Mouse (Mus musculus) cerebellum, postnatal 36 days (tissue): ENCODE results near the gene Fcgr3.
"Not testable (repeated sequence)": the region's sequence is repeated elsewhere in the genome, so short reads cannot be mapped to it uniquely, and the experiment has no call there.

ENCODE experiments used
- DNase-seq, 2 experiments: peaks; one replicate each; pipeline ENCODE4 v3.0.0; 2021 to 2022; ENCODE audit warnings: mixed read lengths in 2 of 2

Gene Fcgr3

DNA sequence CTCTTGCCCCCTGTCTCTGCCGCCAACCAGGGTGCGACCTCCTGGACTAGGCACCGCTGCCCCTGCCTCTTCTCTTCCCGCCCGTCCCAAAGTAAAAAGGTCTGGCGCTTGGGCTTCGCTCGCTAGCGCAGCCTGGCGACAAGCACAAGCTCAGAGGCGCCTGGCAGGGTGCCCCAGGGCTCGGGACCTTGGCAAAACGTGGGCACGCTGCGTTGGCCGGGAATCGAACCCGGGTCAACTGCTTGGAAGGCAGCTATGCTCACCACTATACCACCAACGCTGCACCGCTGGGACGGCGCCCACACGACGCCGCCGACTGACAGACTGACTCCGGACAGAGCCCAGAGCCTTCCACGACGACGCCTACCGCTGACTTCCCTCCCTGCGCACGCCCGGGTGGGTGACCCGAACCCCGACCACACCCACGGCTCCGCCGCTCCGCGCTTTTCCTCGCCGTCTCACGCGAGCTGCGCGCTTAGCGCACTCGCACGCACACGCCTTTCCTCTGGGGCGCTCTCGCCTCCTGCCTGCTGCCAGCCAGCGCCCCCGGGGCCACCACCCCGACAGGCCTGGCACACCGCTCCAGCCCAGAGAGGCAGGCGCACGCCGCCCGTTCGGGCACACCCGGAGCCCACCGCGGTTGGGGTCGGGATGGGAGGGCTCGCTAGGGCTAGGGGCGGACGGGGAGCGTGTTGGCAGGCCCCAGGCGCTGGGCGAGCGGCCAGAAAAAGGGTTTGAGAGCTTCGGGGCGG, at the start of gene Fcgr3:
Fcgr3 (minus strand) TSS at position 445 of the 752 bp plus-strand sequence.
- peak; percentile 68 to 69 for DNase-seq

GRCm38 (mm10) chr1:171113873-171114299, 49.2 kb upstream of the Fcgr3 start, which contains the start of gene Cfap126:
TSS of gene Cfap126 (plus strand) at chr1:171113918.
- peak; percentile 67 to 75 for DNase-seq

DNA sequence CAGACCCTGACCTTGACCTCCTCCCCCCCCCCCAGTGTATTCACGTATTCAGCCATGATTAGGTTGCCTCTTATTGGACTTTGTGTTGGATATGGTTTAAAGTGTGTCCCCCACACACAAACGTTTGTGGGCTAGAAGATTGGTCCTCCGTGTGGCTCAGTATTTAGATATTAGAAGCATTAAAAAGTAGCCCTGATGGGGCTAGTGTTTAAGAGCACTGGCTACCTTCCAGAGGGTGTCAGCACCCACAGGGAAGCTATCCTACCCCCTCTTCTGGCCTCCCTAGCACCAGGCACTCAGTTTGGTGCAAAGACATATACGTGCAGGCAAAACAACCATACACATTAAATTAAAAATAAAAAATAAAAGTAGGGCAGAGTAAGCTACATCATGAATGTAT, 48.3 kb upstream of the Fcgr3 start:
- no peak for DNase-seq

DNA sequence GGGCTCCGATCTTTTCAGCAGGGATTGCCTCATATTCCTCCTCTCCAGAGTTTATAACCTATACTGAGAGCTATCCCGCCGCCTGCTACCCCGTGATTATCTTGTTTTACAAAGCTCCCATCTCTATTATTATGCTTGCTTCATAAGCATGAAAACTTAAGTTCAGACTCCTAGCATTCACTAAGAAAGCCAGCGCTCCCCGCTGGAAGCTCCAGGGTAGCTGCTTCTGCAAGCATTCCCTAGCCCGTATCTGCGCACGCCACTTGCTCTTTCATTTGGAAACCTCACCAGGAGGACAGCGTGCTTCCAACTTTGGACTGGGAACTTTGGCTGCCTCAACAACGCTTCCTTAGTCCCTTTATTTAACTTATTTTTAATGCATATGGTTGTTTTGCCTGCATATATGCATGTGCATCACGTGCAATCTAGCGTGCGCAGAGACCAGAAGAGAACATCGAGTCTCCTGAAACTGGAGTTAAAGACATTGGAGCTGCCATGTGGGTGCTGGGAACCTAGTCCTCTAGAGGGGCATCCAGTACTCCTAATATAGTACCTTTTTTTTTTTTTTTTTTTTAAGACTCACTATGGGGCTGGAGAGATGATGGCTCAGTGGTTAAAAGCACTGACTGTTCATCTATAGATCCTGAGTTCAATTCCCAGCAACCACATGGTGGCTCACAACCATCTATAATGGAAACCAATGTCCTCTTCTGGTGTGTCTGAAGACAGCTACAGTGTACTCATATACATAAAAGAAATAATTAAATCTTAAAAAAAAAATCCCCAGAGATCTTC, 47.2 kb upstream of the Fcgr3 start:
- peak; percentile 18 to 40 for DNase-seq

DNA sequence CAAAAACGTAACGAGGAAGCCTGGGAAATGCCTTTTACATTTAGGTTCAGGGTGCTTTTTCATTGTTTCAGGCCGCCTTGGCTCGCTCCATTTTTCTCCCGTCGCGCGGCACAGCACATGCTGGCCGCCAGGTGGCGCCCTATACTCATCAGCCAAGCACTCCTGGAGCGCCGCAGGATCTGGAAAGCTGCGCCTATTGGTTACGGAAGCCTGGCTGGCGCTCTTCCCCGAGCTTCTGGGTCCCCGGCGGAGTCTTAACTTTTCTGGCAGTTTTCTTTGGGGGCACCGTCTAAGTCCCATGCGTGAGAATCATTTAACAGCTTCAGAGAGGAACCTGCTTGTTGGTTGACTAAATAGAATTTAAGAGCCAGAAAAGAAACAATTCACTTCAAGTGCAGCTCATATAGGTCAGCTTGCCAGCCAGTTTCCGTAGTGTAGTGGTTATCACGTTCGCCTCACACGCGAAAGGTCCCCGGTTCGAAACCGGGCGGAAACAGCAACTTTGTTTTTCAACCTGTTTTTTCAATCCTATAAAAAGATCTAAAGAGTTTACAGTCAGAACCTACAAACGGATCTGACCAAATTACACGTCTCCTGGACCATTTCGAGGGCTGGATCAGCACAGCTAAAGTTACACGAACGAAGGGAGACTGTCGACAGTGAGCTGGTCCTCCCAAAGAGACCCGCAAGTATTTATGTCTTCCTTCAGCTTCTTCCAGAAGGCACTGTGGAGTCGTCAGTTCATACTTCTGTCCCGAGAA, 46.5 kb upstream of the Fcgr3 start:
- peak; percentile 93 to 98 for DNase-seq

- no peak for DNase-seq
Observed at GRCm38 (mm10) chr1:171110659-171111019, 45.9 kb upstream of the Fcgr3 start.

GRCm38 (mm10) chr1:171109620-171110019, 44.9 kb upstream of the Fcgr3 start:
- no peak for DNase-seq

- DNase-seq = no peak
Observed at GRCm38 (mm10) chr1:171105226-171105625, 40.5 kb upstream of the Fcgr3 start.

GRCm38 (mm10) chr1:171103179-171103840, 38.6 kb upstream of the Fcgr3 start:
- no peak for DNase-seq

DNA sequence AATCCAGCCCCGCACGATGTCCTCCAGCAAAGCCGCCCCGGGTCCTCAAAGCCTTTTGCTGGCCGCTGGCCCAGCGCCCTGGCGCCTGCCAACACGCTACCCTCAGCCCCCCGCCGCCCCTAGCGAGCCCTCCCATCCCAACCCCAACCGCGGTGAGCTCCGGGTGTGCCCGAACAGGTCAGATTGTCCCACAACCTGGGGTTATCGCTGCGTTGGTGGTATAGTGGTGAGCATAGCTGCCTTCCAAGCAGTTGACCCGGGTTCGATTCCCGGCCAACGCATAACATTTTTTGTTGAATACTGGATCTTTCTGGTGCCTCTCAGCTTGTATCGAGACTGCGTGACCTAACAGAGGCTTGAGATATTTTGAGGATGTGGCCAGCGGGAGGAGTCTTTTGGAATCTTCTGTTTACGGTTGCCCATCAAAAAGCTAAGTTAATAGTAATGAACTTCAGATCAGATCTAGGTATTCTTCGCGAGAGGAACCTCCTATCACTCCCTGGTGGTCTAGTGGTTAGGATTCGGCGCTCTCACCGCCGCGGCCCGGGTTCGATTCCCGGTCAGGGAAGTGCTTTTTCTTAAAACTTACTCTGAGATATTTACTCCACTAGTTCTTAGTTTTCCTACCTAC, 37.9 kb upstream of the Fcgr3 start:
- DNase-seq = peak; percentile 80 to 90

DNA sequence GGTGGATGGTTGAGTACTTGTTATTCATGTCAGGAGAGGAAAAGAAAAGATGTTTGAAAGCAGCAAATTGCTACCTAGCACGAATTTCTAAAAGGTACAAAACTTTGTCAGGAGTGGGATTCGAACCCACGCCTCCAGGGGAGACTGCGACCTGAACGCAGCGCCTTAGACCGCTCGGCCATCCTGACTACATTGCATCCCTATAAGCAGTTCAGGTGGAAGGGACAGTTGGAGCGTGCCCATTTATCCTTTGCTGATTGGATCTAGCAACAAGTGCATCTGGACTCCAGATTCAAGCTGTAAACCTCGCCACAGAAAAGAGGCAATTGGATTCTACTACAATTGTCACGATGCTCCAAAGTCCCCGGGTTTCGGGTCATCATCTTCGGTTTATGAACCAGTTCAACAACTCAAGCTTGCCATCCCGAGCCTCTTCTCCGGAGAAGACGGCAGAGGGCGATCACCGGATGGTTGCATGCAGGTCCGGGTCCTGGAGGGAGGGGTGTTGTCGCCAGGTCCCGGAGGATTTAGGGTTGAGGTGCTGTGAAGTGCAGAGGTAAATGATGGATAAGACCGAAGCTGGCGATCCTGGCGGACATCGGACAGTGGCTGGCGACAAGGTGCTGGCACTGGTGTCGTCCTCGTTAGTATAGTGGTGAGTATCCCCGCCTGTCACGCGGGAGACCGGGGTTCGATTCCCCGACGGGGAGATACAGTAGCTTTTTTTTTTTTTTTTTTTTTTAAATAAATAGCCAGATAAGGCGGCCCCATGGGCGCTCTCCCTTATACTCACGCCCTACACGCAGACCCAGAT, 37.2 kb upstream of the Fcgr3 start:
- peak; percentile 86 to 91 for DNase-seq

- DNase-seq = no peak
Observed at GRCm38 (mm10) chr1:171101033-171101432, 36.3 kb upstream of the Fcgr3 start.

DNA sequence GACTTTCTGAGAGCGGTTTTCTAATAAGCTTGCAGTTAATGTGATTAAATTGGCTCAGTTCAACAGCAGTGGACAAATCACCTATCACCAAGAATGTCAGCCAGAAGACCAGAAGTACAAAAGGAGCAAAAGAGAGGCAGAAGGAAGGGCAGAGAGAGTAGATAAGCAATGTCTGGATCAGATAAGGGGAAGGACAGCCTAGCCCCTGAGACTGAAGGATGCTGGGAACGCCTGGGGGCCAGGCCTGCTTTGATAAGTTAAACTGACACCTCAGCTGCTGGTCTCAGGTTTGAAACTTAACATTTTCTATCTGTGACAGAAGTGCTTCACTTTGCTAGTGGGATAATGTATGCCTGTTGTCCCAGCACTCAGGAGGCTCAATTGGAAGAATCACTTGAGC, 32.9 kb upstream of the Fcgr3 start:
- no peak for DNase-seq

GRCm38 (mm10) chr1:171097136-171097535, 32.4 kb upstream of the Fcgr3 start:
- DNase-seq = no peak

DNA sequence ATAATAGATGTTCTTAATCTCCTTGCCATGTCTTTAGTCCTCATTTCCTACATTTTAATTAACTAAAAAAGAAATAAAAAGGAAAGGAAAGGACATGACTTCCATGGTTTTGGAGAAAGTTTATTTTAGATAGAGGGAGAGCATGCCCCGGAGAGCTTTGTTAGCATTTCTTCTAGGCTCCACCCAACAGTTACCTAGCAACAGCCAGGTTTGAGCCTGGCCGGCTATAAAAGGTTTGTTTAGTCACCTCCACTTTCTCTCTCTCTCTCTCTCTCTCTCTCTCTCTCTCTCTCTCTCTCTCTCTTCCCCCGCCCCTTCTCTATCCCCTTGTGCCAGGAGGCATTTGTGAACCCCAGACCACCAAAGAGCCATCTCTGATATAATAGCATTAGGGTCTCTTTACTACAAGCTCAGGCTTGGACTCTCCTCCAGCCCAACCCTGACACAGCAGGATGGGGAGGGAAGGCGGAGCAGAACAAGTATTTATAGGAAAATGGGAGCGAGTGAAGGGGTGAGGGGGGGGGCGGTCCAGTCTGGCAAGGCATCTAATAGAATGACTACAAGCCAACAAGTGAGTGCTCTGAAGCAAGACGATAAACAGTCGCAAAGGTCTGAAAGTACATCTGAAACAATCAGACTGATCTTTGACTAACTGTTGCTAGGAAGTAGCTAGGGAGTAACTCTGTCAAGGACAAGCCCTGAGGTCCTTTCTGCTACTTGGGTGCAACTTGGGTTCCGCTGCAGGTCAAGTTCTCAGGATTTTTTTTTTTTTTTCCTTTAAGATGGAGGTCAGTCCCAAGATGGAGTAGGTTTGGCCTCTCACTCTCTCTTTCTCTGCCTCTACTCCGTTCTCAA, 31.6 kb upstream of the Fcgr3 start:
- no peak for DNase-seq

DNA sequence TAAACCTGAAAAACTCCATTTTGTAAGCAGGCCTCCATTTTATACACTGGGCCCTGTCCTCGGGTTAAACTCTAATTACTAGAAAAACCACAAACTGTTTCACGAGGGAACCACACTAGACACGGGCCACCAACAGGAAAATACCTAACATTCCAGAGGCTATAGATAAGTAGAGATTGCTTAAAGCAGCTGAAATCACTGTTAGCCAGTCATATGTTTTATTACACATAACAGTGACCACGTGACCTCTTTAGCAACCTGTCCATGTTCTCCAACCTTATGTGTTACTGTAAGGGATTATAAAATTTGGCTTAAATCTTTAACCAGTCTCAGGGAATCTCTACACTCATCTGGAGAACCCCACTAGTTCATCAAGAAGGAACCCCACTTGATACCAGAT, 29.7 kb upstream of the Fcgr3 start:
- DNase-seq = no peak

DNA sequence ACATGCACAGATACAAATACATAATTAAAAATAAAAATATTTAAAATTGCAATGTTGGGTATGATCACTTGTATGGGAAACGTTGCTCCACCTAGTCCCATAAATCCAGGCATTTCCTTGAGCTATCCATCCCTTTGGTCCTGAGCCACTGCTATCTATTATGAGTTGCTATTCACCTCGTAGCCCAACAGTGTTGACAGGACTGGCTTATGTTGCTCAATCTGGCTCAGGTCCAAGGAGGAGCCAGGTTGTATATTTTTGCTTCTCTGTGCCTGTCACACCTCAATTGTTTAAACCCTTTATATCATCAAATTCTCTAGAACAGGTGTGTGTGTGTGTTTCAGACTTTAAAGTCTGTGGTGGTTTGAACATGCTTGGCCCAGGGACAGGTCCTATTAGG, 26.0 kb upstream of the Fcgr3 start:
- DNase-seq = no peak

DNA sequence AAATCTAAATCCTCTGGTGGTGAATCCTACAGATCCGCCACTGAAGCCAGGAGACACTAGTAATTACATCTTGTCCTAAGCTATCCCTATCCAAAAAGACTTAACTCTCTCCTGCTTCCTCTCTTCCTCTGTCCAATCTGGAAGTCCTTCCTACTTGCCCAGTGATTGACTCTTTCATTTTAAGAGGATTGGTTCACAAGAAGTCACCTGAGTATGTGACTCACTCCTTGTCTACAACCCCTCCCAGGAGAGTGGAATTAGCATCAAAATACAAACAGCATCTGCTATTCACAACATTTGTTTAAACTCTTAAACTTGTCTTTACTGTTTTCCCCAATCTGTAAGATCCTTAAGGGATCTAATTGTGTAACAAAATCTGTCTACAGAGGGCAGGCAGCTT, 25.2 kb upstream of the Fcgr3 start:
- DNase-seq = no peak

DNA sequence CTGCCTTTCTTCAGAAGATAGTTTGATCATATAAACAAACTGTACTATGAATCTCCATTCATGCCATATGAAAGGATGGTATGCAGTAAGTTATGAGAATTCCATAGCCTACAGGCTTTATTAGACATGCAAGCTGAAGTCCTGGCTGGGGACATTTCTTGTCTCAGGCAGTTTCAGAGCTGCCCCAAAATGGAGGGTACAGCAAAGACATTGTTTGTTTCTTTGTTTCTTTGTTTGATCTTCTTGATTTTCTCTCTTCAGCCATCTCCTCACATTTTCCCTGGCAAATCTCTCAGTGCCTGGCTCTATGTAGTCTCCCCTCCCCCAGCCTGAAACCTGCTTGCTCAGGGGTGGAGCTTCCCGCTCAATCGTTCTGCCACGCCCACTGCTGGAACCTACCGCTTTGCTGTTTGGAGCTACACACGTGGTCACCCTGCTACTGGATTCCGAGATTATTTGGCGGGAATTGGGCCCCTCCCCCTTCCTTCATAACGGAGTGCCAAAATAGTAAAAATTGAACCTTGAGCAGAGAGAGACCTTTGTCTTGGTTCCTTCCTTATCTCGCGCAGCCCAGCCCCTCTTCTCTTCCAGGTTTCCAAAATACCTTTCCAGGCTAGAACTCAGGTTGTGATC, 23.6 kb upstream of the Fcgr3 start:
- DNase-seq = not testable (repeated sequence)

DNA sequence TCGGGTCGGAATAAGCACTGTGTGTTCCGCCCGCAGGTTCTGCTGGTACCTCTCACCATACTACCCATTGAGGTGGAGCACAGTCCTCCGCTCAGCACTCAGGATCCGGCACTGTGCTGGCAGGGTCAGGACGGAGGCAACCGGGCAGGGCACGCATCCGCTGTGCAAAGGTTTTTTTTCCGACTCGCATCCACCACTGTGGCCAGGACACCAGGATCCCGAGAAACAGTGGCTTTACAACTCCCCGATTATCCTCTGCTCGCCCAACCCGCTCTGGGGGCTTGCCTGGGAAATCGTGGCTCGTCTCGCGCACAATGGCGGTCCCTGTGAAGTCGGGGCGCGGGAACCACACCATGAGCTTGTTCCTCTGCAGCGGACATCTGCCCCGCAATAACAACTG, 21.0 kb upstream of the Fcgr3 start:
- DNase-seq = no peak
